Mouse (Mus musculus) lung, adult 2 months (tissue): ENCODE measurements around the gene Fbxl8.

Experiments used
- CTCF ChIP-seq: fragments of 200-500 bp; IDR thresholded peaks from 2 replicates; pipeline ENCODE4 v1.5.1; 2011; ENCODE audit warnings: mild to moderate bottlenecking, low read length, control low read depth; ENCODE audit not compliant: insufficient read depth
- POLR2A ChIP-seq: fragments of 200-500 bp; IDR thresholded peaks from 2 replicates; pipeline ENCODE4 v1.6.1; 2011; ENCODE audit warnings: low read depth, mild to moderate bottlenecking, control low read depth, low read length, borderline replicate concordance; ENCODE audit errors: extremely low read depth

DNA sequence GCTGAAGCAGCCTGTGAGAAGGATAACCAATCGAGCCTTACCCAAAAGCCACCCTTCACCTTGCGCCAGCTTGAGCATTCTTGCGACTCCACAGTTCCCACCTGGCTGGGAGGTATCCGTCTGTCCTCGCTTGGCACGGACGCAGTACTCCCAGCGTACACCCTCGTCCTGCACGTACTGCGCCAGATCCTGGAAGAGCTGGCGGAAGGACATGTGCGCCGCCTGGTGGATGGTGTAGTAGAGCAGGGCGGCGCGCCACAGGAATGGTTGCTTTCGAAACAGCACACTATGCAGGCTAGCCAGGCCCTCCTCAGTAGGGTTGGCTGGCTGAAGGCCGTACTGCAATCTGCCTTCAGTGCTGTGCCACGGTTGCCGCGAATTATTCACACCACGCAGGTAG lies 18.6 kb downstream of the Fbxl8 start:
- peak; percentile 75 for TF ChIP-seq CTCF
- no peak for TF ChIP-seq POLR2A
